Mouse (Mus musculus): Measurements from ENCODE around the gene Agbl1. TPM values are rescaled to one million over a fixed set of nuclear protein-coding genes. Genes with fewer than 3 reads are reported as not detected.
"Not testable (repeated sequence)": the region's sequence is repeated elsewhere in the genome, so short reads cannot be mapped to it uniquely, and the experiment has no call there.

Gene Agbl1
- total RNA-seq (2021), result under 1 TPM; 0.09 to 0.16 TPM
- long read RNA-seq, experiment 1, partial matches to known transcripts, result 0 of 1 reads
- long read RNA-seq, experiment 1, other reads (novel, unspliced or antisense), result 1 of 1 reads
- long read RNA-seq, experiment 2, result 0 reads

DNA sequence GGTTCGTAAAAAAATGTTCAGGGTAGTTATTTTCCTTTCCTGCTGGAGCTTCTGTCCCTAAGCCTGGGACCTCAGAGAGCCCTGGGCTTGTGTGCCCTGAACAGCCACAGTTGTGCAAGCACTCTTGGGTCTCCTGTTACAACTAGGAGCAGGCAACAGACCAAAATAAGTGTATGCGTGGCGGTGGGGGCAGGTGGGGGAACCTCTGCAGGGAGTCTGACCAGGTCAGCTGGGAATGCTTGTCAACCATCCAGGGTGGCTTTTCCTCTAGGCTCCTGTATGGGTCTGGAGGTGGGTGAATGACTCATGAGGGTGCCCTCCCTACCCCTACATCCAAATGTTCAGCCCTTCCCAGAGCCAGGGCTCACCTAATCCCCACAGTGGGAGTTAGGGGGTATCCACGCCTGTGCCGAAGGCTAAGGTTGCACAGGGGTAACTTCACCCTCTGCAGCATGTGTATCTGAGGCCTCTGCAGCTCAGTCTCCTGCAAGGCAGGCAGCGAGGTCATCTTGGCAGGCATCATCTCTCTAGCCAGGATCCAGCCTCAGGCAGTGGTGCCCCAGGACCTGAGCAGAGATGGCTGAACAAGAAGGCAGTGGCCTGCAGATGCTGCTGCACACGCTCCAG lies at the start of gene Agbl1:
TSS of gene Agbl1 (plus strand) at position 577 of the 627 bp plus-strand sequence.
- TF ChIP-seq CTCF (IDR thresholded peaks at IDR 0.05), result no peak
- Histone ChIP-seq H3K27ac (no peak within 1 kb of the TSS), H3K4me3 (no peak within 1 kb of the TSS)
- intact Hi-C loops (cut with DNase I), result no loop called here
- no peak for DNase-seq (ENCODE audit: extremely low spot score in 1 of 2, low spot score in 2 of 2)

DNA sequence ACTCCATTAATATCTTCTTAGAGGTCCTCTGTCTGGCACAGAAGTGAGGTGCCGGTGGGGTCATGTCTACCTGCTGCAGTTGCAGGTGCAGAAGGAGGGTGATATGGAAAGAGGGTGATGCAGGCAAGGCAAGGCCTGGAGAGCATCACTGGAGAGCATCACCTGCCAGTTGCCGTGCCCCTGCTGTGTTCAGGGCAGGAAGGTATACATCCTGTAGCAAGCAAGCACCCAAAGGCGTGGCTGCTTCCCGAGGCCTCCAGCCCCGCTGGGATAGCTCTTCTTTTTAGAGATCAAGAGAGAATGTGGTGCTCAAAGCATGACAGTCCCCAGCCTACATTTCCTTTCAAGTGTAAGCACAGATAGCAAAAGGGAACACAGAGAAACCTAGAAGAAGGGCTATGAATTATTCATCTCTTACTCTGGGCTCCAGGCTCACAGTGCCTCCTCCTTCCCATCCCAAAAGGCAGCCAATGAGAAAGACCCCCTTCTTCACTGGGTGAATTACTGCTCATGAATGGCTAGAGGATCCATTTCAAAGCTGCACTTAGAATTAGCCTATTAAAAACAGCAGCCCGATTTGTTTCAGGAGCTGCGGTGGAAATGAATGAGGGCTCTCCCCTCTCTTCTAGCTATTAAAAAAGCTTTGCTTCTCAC lies 44.6 kb upstream of the Agbl1 start:
- intact Hi-C loops (cut with DNase I), result no loop called here
- Histone ChIP-seq H3K4me3 (no peak overlapping the region), H3K27ac (no peak overlapping the region)
- DNase-seq (ENCODE audit: extremely low spot score in 1 of 2, low spot score in 2 of 2), result peak in 1 of 2 experiments; percentile 22
- no peak for TF ChIP-seq CTCF (IDR thresholded peaks at IDR 0.05)

DNA sequence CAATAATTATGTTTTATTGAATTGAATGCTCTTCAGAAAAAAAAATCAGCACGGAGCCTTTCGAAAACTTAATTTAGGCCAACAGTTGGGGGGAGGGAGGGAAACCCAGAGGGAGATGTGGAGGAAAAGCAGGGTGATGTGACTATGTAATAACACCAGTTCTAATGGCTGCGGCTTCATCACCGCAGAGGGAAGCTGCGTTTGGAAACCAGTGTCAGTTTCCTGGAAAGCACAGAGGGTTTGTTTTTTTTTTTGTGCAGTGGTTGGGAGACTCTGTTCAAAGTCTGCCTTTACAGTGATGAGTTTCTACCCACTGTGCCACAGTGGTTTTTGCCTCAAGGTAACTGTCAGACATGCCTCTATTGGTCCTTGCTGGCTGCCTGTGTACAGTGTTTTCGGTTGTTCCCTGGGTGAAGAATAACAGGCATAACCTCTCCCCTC lies 44.0 kb upstream of the Agbl1 start:
- H3K4me3 ChIP-seq, result no peak overlapping the region
- intact Hi-C loops (cut with DNase I), result no loop called here
- TF ChIP-seq CTCF (IDR thresholded peaks at IDR 0.05), result no peak
- no peak overlapping the region for H3K27ac ChIP-seq
- peak in 1 of 2 experiments; percentile 8 for DNase-seq (ENCODE audit: extremely low spot score in 1 of 2, low spot score in 2 of 2)

DNA sequence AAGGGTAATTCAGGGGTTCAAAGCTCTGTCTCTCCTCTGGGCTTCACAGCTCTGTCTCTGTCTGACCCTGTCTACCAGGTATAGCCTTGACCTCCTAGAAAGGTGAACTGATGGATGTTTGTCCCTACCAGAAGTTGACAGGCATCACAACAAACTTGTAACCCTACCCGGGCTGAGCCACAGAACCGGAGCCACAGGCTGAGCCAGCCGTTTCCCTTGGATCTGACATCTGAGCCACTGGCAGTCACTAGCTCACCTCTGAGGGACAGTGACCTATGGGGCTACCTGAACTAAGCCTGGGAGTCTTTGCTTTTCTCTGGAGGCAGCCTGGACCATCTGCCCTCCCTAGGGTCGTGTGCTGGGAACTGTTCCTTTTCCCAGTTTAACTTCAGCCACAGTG lies 11.1 kb upstream of the Agbl1 start:
- Histone ChIP-seq H3K4me3 (no peak overlapping the region), H3K27ac (no peak overlapping the region)
- intact Hi-C loops (cut with DNase I), result no loop called here
- no peak for DNase-seq (ENCODE audit: extremely low spot score in 1 of 2, low spot score in 2 of 2)
- TF ChIP-seq CTCF (IDR thresholded peaks at IDR 0.05), result no peak

DNA sequence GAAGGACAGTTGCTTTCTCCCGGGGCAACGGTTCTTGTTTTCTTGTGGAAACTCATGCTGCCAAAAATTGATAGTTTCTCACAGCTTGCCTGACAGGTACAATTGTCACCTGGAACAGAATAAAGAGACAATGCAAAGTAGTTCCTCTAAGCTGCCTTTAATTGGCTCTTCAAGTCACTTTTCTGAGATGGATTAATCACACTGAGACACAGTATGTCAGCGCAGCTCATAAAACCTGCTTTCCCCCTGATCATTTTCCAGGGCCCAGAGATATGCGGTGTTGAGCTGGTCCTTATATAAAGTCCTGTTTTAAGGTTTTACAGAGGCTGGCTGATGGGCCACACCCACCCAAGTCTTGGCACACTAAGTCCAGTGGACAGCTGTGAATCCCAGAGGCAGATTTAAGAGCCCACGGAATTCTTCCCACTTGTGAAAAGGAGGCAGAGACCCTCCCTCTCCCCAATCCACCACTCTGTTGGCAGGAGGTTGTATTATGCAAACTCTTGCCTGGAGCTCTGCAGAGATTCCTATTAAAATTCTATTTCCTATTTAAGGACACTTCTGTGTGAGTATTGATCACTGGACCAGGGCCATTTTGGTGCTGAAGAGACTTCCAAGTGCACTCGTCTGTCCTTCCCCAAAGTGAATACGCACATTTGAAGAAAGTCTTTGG lies 9.8 kb upstream of the Agbl1 start:
- no peak overlapping the region for H3K4me3 ChIP-seq
- H3K27ac ChIP-seq, result no peak overlapping the region
- TF ChIP-seq CTCF (IDR thresholded peaks at IDR 0.05), result no peak
- DNase-seq (ENCODE audit: extremely low spot score in 1 of 2, low spot score in 2 of 2), result no peak
- intact Hi-C loops (cut with DNase I), result no loop called here

DNA sequence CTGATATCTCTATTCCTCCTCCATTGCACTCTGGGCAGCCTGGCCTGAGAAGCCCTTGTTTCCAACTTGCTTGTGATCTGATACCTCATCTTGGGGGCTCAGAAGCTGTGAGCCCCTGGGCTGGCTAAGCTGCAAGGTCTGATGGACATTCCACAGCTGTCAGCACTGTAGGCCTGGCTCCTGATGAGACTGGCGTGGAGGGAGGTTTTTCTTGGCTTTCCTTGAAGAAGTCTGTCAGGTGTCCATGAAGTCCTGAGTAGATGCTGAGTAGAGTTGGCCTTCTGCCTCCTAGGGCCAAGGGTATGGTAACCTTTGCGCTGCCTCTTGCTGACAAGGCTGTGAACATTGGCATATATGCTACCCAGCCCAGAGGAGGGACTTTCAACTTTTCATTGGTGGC lies 7.0 kb upstream of the Agbl1 start:
- intact Hi-C loops (cut with DNase I), result no loop called here
- TF ChIP-seq CTCF (IDR thresholded peaks at IDR 0.05), result no peak
- Histone ChIP-seq H3K4me3 (no peak overlapping the region), H3K27ac (no peak overlapping the region)
- DNase-seq (ENCODE audit: extremely low spot score in 1 of 2, low spot score in 2 of 2), result no peak

DNA sequence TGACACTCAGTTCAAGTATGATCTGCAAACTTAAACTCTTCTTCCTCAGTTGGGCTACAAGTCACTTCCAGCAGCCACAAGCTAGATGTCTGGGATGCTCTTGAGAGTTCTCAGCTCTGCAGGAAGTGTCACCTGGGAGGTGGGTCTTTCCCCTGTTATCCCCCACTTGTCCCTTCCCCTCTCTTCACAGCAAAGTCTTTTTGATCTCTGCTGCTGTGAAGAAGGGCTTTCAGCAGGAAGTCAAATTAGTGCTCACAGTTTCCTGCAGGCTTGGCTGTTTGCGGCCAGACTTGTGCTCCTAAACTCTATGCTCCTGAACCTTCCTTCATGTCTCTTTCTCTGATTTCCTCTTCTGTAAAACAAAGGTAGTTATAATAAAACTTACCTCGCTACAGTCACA lies 806 bp upstream of the Agbl1 start:
- intact Hi-C loops (cut with DNase I), result no loop called here
- TF ChIP-seq CTCF (IDR thresholded peaks at IDR 0.05), result no peak
- no peak for DNase-seq (ENCODE audit: extremely low spot score in 1 of 2, low spot score in 2 of 2)
- H3K4me3 ChIP-seq, result no peak overlapping the region
- H3K27ac ChIP-seq, result no peak overlapping the region

DNA sequence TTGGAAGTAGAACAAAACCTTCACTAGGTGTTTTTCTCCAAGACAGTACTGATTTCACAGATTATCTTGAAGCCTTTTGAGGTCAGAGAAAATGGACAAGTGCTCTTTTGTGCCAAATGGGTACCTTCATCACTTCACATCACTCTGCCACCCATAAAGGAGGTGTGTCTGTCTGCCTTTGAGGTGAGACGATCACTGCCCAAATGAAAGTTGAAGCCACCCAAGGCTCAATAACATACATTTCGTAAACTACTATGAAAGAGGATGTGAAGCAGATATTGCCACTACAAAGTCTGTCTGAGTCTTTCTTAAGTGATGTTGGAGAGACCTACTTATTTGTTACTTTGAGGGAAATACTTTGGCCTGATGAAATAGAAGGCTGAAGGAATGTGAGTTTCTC lies 4.6 kb downstream of the Agbl1 start:
- TF ChIP-seq CTCF (IDR thresholded peaks at IDR 0.05), result no peak
- intact Hi-C loops (cut with DNase I), result no loop called here
- no peak for DNase-seq (ENCODE audit: extremely low spot score in 1 of 2, low spot score in 2 of 2)
- no peak overlapping the region for H3K27ac ChIP-seq
- H3K4me3 ChIP-seq, result no peak overlapping the region

DNA sequence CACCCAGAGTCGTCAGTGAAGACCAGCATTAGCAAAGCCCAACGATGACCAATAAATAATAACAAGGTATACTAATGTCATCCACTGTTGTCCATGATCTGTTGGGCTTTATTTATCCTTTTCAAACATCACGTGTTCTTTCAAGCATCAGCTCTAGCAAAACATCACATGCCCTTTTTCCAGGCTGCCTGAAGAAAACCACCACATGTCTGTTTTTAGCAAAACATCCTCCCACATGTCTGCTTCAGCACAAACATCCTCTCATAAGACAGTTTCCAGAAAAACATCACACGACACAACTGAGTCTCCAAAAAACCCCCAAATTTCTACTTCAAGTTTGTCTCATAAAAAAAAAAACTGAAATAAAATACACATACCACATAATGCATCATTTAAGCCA lies 7.8 kb downstream of the Agbl1 start:
- no peak for DNase-seq (ENCODE audit: extremely low spot score in 1 of 2, low spot score in 2 of 2)
- no peak overlapping the region for H3K4me3 ChIP-seq
- no peak overlapping the region for H3K27ac ChIP-seq
- TF ChIP-seq CTCF (IDR thresholded peaks at IDR 0.05), result no peak
- intact Hi-C loops (cut with DNase I), result no loop called here

DNA sequence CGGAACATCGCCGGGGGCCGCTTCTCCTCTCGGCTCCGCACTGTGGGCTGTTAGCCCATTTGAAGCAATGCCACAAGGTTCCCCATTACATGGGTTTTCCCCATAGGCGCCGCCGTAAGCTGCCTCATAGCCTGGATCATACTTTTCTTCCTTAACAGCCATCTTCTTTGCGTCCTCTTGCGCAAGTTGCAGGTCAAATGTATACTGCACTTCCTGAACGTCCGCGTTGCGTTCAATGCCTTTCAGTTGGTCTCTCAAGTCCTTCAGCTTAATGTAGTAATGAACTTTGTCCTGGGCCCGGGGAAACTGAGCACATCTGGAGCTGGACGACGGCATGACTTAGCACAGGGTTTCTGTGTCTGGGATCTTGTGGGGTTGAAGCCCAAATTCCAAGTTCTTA lies 15.2 kb downstream of the Agbl1 start:
- intact Hi-C loops (cut with DNase I); DNase-seq (ENCODE audit: extremely low spot score in 1 of 2, low spot score in 2 of 2); H3K4me3 ChIP-seq; H3K27ac ChIP-seq: not testable (repeated sequence)

DNA sequence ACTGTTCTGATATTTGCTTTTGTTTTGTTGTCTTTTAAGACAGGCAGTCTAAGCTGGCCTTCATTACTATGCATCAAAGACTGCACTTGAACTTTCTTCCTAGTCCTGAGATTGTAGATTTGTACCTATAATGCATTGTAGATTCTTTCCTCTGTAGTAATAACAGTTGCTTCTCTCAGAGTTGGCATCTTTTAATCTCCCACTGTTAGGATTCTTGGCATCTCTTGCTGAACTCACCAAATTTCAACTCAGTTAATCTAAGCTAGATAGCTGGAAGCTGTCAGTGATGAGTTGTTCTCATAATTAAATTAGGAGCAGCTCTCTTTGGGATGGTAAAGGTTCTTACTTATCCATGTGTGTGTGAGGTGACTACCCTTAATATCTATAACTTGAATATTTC lies 45.4 kb downstream of the Agbl1 start:
- no peak overlapping the region for H3K4me3 ChIP-seq
- TF ChIP-seq CTCF (IDR thresholded peaks at IDR 0.05), result no peak
- no peak for DNase-seq (ENCODE audit: extremely low spot score in 1 of 2, low spot score in 2 of 2)
- intact Hi-C loops (cut with DNase I), result no loop called here
- H3K27ac ChIP-seq, result no peak overlapping the region

DNA sequence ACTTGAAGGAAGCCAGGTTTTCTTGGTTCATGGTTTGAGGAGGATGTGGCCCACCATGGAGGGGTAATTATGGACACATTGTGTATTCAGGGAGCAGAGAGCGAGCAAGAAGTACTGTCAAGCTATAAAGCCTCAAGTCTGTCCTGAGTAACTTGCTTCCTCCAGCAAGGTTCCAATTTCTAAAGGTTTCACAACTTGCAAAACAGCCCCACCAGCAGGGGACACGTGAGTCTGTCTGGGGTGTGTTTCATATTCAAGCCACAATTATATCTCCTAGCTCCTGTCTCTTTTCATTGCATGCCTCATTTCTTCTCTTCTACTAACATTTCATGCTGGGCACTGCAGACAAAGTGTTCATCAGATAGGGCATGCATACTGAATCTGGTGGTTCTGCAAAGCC lies 53.1 kb downstream of the Agbl1 start:
- DNase-seq (ENCODE audit: extremely low spot score in 1 of 2, low spot score in 2 of 2), result no peak
- intact Hi-C loops (cut with DNase I), result loop anchor here (10.0 kb wide), 1 partner anchor 358 kb away; no protein-coding TSS in a partner anchor
- H3K27ac ChIP-seq, result no peak overlapping the region

More for the DNA sequence above, 53.1 kb downstream of the Agbl1 start:
- TF ChIP-seq CTCF (IDR thresholded peaks at IDR 0.05), result no peak; the same call in 1 of the 2 replicates
- H3K4me3 ChIP-seq, result no peak overlapping the region
